Mouse (Mus musculus) lung, embryonic 15.5 days (tissue): ENCODE data around the gene Ghr. TPM values are rescaled to one million over a fixed set of nuclear protein-coding genes. Genes with fewer than 3 reads are reported as not detected.

Source experiments
- ATAC-seq: fragments of 200-750 bp; cut with Nextera tagmentation; 2 replicates; pipeline ENCODE4 v1.8.0; 2017; ENCODE audit warnings: moderate number of reproducible peaks, borderline replicate concordance; ENCODE audit not compliant: low FRiP score, low TSS enrichment; ENCODE audit errors: extremely low read depth
- H3K27ac ChIP-seq: fragments of 300-500 bp; sonication (generic); 2 replicates; pipeline ENCODE4 v1.5.1; 2015; ENCODE audit warnings: moderate library complexity, mild to moderate bottlenecking, inconsistent platforms
- H3K27me3 ChIP-seq: fragments of 300-500 bp; sonication (generic); 2 replicates; pipeline ENCODE4 v1.6.1; 2015; ENCODE audit warnings: inconsistent platforms
- H3K36me3 ChIP-seq: fragments of 300-500 bp; sonication (generic); 2 replicates; pipeline ENCODE4 v1.6.1; 2015; ENCODE audit warnings: inconsistent platforms
- H3K4me1 ChIP-seq: fragments of 300-500 bp; sonication (generic); 2 replicates; pipeline ENCODE4 v1.6.1; 2015; ENCODE audit warnings: inconsistent platforms
- H3K4me2 ChIP-seq: fragments of 300-500 bp; sonication (generic); 2 replicates; pipeline ENCODE4 v1.6.1; 2015; ENCODE audit warnings: inconsistent platforms, mild to moderate bottlenecking, moderate library complexity
- H3K4me3 ChIP-seq: fragments of 300-500 bp; sonication (generic); 2 replicates; pipeline ENCODE4 v1.5.1; 2015; ENCODE audit warnings: mild to moderate bottlenecking, inconsistent platforms
- H3K9ac ChIP-seq: fragments of 300-500 bp; sonication (generic); 2 replicates; pipeline ENCODE4 v1.6.1; 2015; ENCODE audit warnings: inconsistent platforms
- H3K9me3 ChIP-seq: fragments of 300-500 bp; sonication (generic); 2 replicates; pipeline ENCODE4 v1.6.1; 2016; ENCODE audit warnings: inconsistent platforms
- WGBS: fragments of 180-500 bp; shearing (Covaris S2); methylation state at CpG from one replicate; pipeline ENCODE4 v1.1.7; 2015; 5-methylcytosine and 5-hydroxymethylcytosine counted together
- polyA plus RNA-seq: library from polyadenylated mRNA; unstranded; fragments of >200 nt; fragmentation: Nextera tagmentation; extraction: Ambion mirVana; gene quantifications from 2 replicates; pipeline ENCODE4 v1.2.1, GENCODE M21; 2015

Ghr gene
- polyA plus RNA-seq, 1 experiment from 2014 or later: 100 TPM

GRCm38 (mm10) chr15:3486691-3487090 lies 96.6 kb downstream of the Ghr start:
- 0 out of 2 replicates have a peak, but pooled peaks cover 4% of the 10 kb centered on the region for H3K4me1 ChIP-seq
- no peaks in the 10 kb centered on the region for H3K9me3 ChIP-seq
- no peak overlapping the region for H3K4me2 ChIP-seq
- ATAC-seq: no peak
- no peaks in the 10 kb centered on the region for H3K36me3 ChIP-seq
- no peaks in the 10 kb centered on the region for H3K27me3 ChIP-seq
- no peak overlapping the region for H3K4me3 ChIP-seq
- no peak overlapping the region for H3K9ac ChIP-seq
- no peak overlapping the region for H3K27ac ChIP-seq
- 64% methylated on average over 5 of the region's 5 CpGs for WGBS

GRCm38 (mm10) chr15:3485367-3485766 lies 97.9 kb downstream of the Ghr start:
- H3K4me2 ChIP-seq: no peak overlapping the region
- WGBS: 87% methylated on average over 1 of the region's 1 CpGs
- H3K9ac ChIP-seq: no peak overlapping the region
- no peaks in the 10 kb centered on the region for H3K4me1 ChIP-seq
- H3K27me3 ChIP-seq: no peaks in the 10 kb centered on the region
- ATAC-seq: no peak
- no peak overlapping the region for H3K4me3 ChIP-seq
- H3K36me3 ChIP-seq: no peaks in the 10 kb centered on the region
- H3K9me3 ChIP-seq: no peaks in the 10 kb centered on the region
- H3K27ac ChIP-seq: no peak overlapping the region

- Histone ChIP-seq H3K4me1 (no peaks in the 10 kb centered on the region), H3K27me3 (no peaks in the 10 kb centered on the region), H3K9ac (no peak overlapping the region), H3K9me3 (no peaks in the 10 kb centered on the region), H3K4me3 (no peak overlapping the region), H3K4me2 (no peak overlapping the region), H3K27ac (no peak overlapping the region), H3K36me3 (no peaks in the 10 kb centered on the region)
- 64% methylated on average over 3 of the region's 3 CpGs for WGBS
- ATAC-seq: no peak
Observed at GRCm38 (mm10) chr15:3483451-3483850, 99.8 kb downstream of the Ghr start.

- Histone ChIP-seq H3K9me3 (no peaks in the 10 kb centered on the region), H3K4me1 (peaks cover 13% of the 10 kb centered on the region), H3K9ac (no peak overlapping the region), H3K4me2 (no peak overlapping the region), H3K36me3 (0 out of 2 replicates have a peak, but pooled peaks cover 6% of the 10 kb centered on the region), H3K4me3 (no peak overlapping the region), H3K27ac (no peak overlapping the region), H3K27me3 (no peaks in the 10 kb centered on the region)
- ATAC-seq: no peak
- WGBS: 91% methylated on average over 4 of the region's 4 CpGs
Observed at GRCm38 (mm10) chr15:3469230-3469629, 114.1 kb downstream of the Ghr start.

GRCm38 (mm10) chr15:3466608-3467007 lies 116.7 kb downstream of the Ghr start:
- no peak for ATAC-seq
- H3K4me1 ChIP-seq: peaks cover 13% of the 10 kb centered on the region
- no peak overlapping the region for H3K4me3 ChIP-seq
- no peaks in the 10 kb centered on the region for H3K27me3 ChIP-seq
- 56% methylated on average over 4 of the region's 4 CpGs for WGBS
- 0 out of 2 replicates have a peak, but pooled peaks cover 2% of the 10 kb centered on the region for H3K36me3 ChIP-seq
- H3K27ac ChIP-seq: no peak overlapping the region
- no peaks in the 10 kb centered on the region for H3K9me3 ChIP-seq
- H3K9ac ChIP-seq: no peak overlapping the region
- H3K4me2 ChIP-seq: no peak overlapping the region

- 45% methylated on average over 4 of the region's 4 CpGs for WGBS
- Histone ChIP-seq H3K27ac (no peak overlapping the region), H3K9me3 (no peaks in the 10 kb centered on the region), H3K27me3 (no peaks in the 10 kb centered on the region), H3K4me1 (peaks cover 13% of the 10 kb centered on the region), H3K4me3 (no peak overlapping the region), H3K4me2 (no peak overlapping the region), H3K36me3 (no peaks in the 10 kb centered on the region), H3K9ac (no peak overlapping the region)
- ATAC-seq: no peak
Observed at GRCm38 (mm10) chr15:3464754-3465153, 118.5 kb downstream of the Ghr start.

- 71% methylated on average over 4 of the region's 4 CpGs for WGBS
- H3K4me2 ChIP-seq: no peak overlapping the region
- H3K27me3 ChIP-seq: no peaks in the 10 kb centered on the region
- no peak for ATAC-seq
- no peak overlapping the region for H3K4me3 ChIP-seq
- H3K36me3 ChIP-seq: no peaks in the 10 kb centered on the region
- H3K27ac ChIP-seq: no peak overlapping the region
- H3K9ac ChIP-seq: no peak overlapping the region
- H3K9me3 ChIP-seq: no peaks in the 10 kb centered on the region
- H3K4me1 ChIP-seq: peaks cover 8% of the 10 kb centered on the region
Observed at GRCm38 (mm10) chr15:3456543-3456942, 126.7 kb downstream of the Ghr start.

GRCm38 (mm10) chr15:3455572-3455971 lies 127.7 kb downstream of the Ghr start:
- H3K9ac ChIP-seq: no peak overlapping the region
- H3K27me3 ChIP-seq: no peaks in the 10 kb centered on the region
- H3K4me1 ChIP-seq: peaks cover 8% of the 10 kb centered on the region
- H3K36me3 ChIP-seq: no peaks in the 10 kb centered on the region
- no peaks in the 10 kb centered on the region for H3K9me3 ChIP-seq
- no peak overlapping the region for H3K27ac ChIP-seq
- no peak overlapping the region for H3K4me3 ChIP-seq
- ATAC-seq: no peak
- no peak overlapping the region for H3K4me2 ChIP-seq

- H3K27me3 ChIP-seq: no peaks in the 10 kb centered on the region
- no peaks in the 10 kb centered on the region for H3K36me3 ChIP-seq
- H3K9me3 ChIP-seq: no peaks in the 10 kb centered on the region
- no peak overlapping the region for H3K4me3 ChIP-seq
- H3K27ac ChIP-seq: no peak overlapping the region
- peaks cover 11% of the 10 kb centered on the region for H3K4me1 ChIP-seq
- no peak overlapping the region for H3K9ac ChIP-seq
- WGBS: 40% methylated on average over 5 of the region's 5 CpGs
- no peak overlapping the region for H3K4me2 ChIP-seq
- ATAC-seq: peak; percentile 74; the same call in 1 of the 2 replicates
Observed at GRCm38 (mm10) chr15:3452080-3452752, 131.1 kb downstream of the Ghr start.

GRCm38 (mm10) chr15:3449564-3449963 lies 133.7 kb downstream of the Ghr start:
- H3K4me2 ChIP-seq: no peak overlapping the region
- no peak overlapping the region for H3K9ac ChIP-seq
- no peak overlapping the region for H3K4me3 ChIP-seq
- WGBS: 60% methylated on average over 2 of the region's 2 CpGs
- H3K4me1 ChIP-seq: peaks cover 22% of the 10 kb centered on the region
- no peaks in the 10 kb centered on the region for H3K9me3 ChIP-seq
- ATAC-seq: no peak
- H3K27ac ChIP-seq: no peak overlapping the region
- no peaks in the 10 kb centered on the region for H3K27me3 ChIP-seq
- no peaks in the 10 kb centered on the region for H3K36me3 ChIP-seq

GRCm38 (mm10) chr15:3445285-3445909 lies 137.9 kb downstream of the Ghr start:
- no peaks in the 10 kb centered on the region for H3K27me3 ChIP-seq
- H3K27ac ChIP-seq: no peak overlapping the region
- H3K4me3 ChIP-seq: no peak overlapping the region
- no peak overlapping the region for H3K4me2 ChIP-seq
- H3K9ac ChIP-seq: no peak overlapping the region
- no peaks in the 10 kb centered on the region for H3K36me3 ChIP-seq
- no peaks in the 10 kb centered on the region for H3K9me3 ChIP-seq
- 56% methylated on average over 7 of the region's 7 CpGs for WGBS
- no peak for ATAC-seq
- H3K4me1 ChIP-seq: 0 out of 2 replicates have a peak, but pooled peaks cover 14% of the 10 kb centered on the region

- Histone ChIP-seq H3K4me2 (no peak overlapping the region), H3K27ac (no peak overlapping the region), H3K4me3 (no peak overlapping the region), H3K9me3 (no peaks in the 10 kb centered on the region), H3K27me3 (no peaks in the 10 kb centered on the region), H3K9ac (no peak overlapping the region), H3K4me1 (0 out of 2 replicates have a peak, but pooled peaks cover 11% of the 10 kb centered on the region), H3K36me3 (no peaks in the 10 kb centered on the region)
- 54% methylated on average over 8 of the region's 8 CpGs for WGBS
- no peak for ATAC-seq
Observed at GRCm38 (mm10) chr15:3444448-3445020, 138.8 kb downstream of the Ghr start.
